Mouse (Mus musculus) lung, adult 2 months (tissue): ENCODE measurements around the gene Slit3. TPM values are rescaled to one million over a fixed set of nuclear protein-coding genes. Genes with fewer than 3 reads are reported as not detected.

Experiments
- DNase-seq: peaks from one replicate; pipeline ENCODE4 v3.0.0; 2022
- H3K4me1 ChIP-seq: fragments of 200-500 bp; 2 replicates; pipeline ENCODE4 v1.6.1; 2011; ENCODE audit warnings: low read length; ENCODE audit not compliant: control insufficient read depth, insufficient read depth
- H3K4me3 ChIP-seq: fragments of 200-500 bp; replicated peaks from 2 replicates; pipeline ENCODE3; 2011; ENCODE audit warnings: low read depth, mild to moderate bottlenecking, control low read depth, low read length; ENCODE audit errors: extremely low read depth
- CTCF ChIP-seq: fragments of 200-500 bp; IDR thresholded peaks from 2 replicates; pipeline ENCODE4 v1.5.1; 2011; ENCODE audit warnings: mild to moderate bottlenecking, low read length, control low read depth; ENCODE audit not compliant: insufficient read depth
- POLR2A ChIP-seq: fragments of 200-500 bp; IDR thresholded peaks from 2 replicates; pipeline ENCODE4 v1.6.1; 2011; ENCODE audit warnings: low read depth, mild to moderate bottlenecking, control low read depth, low read length, borderline replicate concordance; ENCODE audit errors: extremely low read depth
- WGBS: fragments of 180-500 bp; shearing (Covaris S2); methylation state at CpG from one replicate; pipeline ENCODE4 v1.1.7; 2018; 5-methylcytosine and 5-hydroxymethylcytosine counted together
- polyA plus RNA-seq: library from polyadenylated mRNA; depleted of rRNA; stranded (reverse); fragments of >200 nt; gene quantifications from 2 replicates; pipeline ENCODE4 v1.2.3, GENCODE M21; 2012

Gene Slit3
- polyA plus RNA-seq, 1 experiment = 69.7 TPM

GRCm38 (mm10) chr11:35282001-35282632, 161.1 kb downstream of the Slit3 start:
- 73% methylated on average over 5 of the region's 5 CpGs for WGBS
- Histone ChIP-seq H3K4me1 (no peaks in the 10 kb centered on the region), H3K4me3 (no peak overlapping the region)
- DNase-seq = no peak
- TF ChIP-seq CTCF (no peak), POLR2A (no peak)

GRCm38 (mm10) chr11:35282825-35283571, 162.0 kb downstream of the Slit3 start:
- Histone ChIP-seq H3K4me1 (no peaks in the 10 kb centered on the region), H3K4me3 (no peak overlapping the region)
- no peak for DNase-seq
- 60% methylated on average over 12 of the region's 12 CpGs for WGBS
- TF ChIP-seq POLR2A = no peak
- TF ChIP-seq CTCF = no peak

- DNase-seq = no peak
- TF ChIP-seq CTCF (no peak), POLR2A (no peak)
- no peaks in the 10 kb centered on the region for H3K4me1 ChIP-seq
- WGBS = 52% methylated on average over 3 of the region's 3 CpGs
- no peak overlapping the region for H3K4me3 ChIP-seq
These were observed 162.7 kb downstream of the Slit3 start for GRCm38 (mm10) chr11:35283767-35284166.

- Histone ChIP-seq H3K4me1 (no peaks in the 10 kb centered on the region), H3K4me3 (no peak overlapping the region)
- 72% methylated on average over 13 of the region's 13 CpGs for WGBS
- no peak for TF ChIP-seq CTCF
- no peak for DNase-seq
These were observed 165.8 kb downstream of the Slit3 start for GRCm38 (mm10) chr11:35286578-35287390.

GRCm38 (mm10) chr11:35288056-35288455, 167.0 kb downstream of the Slit3 start:
- TF ChIP-seq CTCF = no peak
- no peak overlapping the region for H3K4me3 ChIP-seq
- DNase-seq = no peak
- WGBS = 93% methylated on average over 7 of the region's 7 CpGs
- H3K4me1 ChIP-seq = no peaks in the 10 kb centered on the region

GRCm38 (mm10) chr11:35288761-35289278, 167.8 kb downstream of the Slit3 start:
- no peaks in the 10 kb centered on the region for H3K4me1 ChIP-seq
- TF ChIP-seq POLR2A (no peak), CTCF (no peak)
- H3K4me3 ChIP-seq = no peak overlapping the region
- WGBS = 50% methylated on average over 14 of the region's 14 CpGs
- DNase-seq = no peak

DNA sequence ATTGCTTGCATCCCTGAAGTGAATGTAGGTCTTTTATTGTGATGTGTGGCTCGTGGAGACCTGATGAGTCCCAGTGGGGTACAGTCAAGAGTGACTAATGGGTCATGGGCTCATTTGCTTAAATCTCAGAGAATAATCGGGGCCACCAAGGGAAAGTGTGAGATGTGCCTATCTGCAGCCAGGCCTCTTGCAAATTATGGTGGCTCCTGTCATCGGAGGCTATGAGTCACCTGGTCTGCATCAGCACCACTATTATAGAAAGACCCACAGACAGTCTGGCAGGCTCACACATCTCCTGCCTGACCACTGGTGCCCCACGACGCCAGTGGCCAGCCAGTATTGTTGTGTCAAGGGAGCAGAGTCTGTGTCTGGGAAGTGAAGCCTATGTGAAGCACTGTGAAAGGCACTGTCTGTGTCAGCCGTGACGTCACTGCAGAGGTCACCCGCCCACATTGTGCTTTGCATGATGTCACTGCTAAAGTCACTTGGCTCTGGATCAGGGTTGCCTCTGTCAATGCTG, 171.3 kb downstream of the Slit3 start:
- H3K4me1 ChIP-seq = no peaks in the 10 kb centered on the region
- TF ChIP-seq CTCF (no peak), POLR2A (no peak)
- 83% methylated on average over 8 of the region's 8 CpGs for WGBS
- no peak for DNase-seq
- no peak overlapping the region for H3K4me3 ChIP-seq

GRCm38 (mm10) chr11:35293197-35293596, 172.2 kb downstream of the Slit3 start:
- DNase-seq = no peak
- H3K4me3 ChIP-seq = no peak overlapping the region
- 72% methylated on average over 5 of the region's 5 CpGs for WGBS
- peaks cover 2% of the 10 kb centered on the region; the same call in 1 of the 2 replicates for H3K4me1 ChIP-seq
- no peak for TF ChIP-seq CTCF

DNA sequence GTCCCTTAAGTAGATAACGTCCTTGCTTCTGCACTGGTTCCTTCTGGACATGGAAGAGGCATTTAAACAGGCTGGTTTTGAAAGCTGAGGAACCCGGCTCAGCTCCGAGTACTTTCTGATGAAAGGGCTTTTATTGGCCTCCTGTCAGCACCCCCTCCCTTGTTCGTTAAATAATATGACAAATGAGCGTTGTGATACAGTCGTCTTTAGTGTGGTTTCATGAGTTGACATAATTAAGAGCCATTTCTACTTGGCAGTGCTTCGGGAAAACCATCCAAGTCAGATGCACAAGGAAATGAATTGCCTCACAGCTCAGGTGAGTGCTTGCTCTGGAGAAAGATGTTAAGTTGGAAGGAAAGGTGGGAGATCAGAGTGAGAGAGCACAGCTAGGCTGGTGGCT, 173.6 kb downstream of the Slit3 start:
- Histone ChIP-seq H3K4me1 (peaks cover 2% of the 10 kb centered on the region; the same call in 1 of the 2 replicates), H3K4me3 (no peak overlapping the region)
- 63% methylated on average over 7 of the region's 7 CpGs for WGBS
- TF ChIP-seq CTCF = no peak
- no peak for TF ChIP-seq POLR2A
- no peak for DNase-seq
